Mouse (Mus musculus) E14TG2a.4 (cell line): ENCODE measurements around the gene Lamc2.

Source experiments
- H3K27me3 ChIP-seq: 2 replicates; pipeline ENCODE4 v1.6.1; 2014; ENCODE audit warnings: low read length, control low read depth; ENCODE audit not compliant: insufficient read depth
- H3K36me3 ChIP-seq: 2 replicates; pipeline ENCODE4 v1.6.1; 2014; ENCODE audit warnings: low read length, control low read depth; ENCODE audit not compliant: insufficient read depth
- H3K4me1 ChIP-seq: replicated peaks from 2 replicates; pipeline ENCODE4 v1.6.1; 2014; ENCODE audit warnings: low read depth, low read length, control low read depth
- H3K4me3 ChIP-seq: replicated peaks from 2 replicates; pipeline ENCODE4 v1.5.1; 2014; ENCODE audit warnings: mild to moderate bottlenecking, low read length
- H3K9me3 ChIP-seq: 2 replicates; pipeline ENCODE4 v1.6.1; 2014; ENCODE audit warnings: low read length, control low read depth
- CTCF ChIP-seq: conservative IDR thresholded peaks from 2 replicates; pipeline ENCODE4 v1.5.1; 2014; ENCODE audit warnings: low read length
- NANOG ChIP-seq: IDR thresholded peaks from 2 replicates; pipeline ENCODE4 v1.6.1; 2014; ENCODE audit warnings: borderline replicate concordance, low read length, mixed read lengths
- POU5F1 ChIP-seq: IDR thresholded peaks from 2 replicates; pipeline ENCODE4 v1.6.1; 2014; ENCODE audit warnings: low read length, borderline replicate concordance

Gene Lamc2

DNA sequence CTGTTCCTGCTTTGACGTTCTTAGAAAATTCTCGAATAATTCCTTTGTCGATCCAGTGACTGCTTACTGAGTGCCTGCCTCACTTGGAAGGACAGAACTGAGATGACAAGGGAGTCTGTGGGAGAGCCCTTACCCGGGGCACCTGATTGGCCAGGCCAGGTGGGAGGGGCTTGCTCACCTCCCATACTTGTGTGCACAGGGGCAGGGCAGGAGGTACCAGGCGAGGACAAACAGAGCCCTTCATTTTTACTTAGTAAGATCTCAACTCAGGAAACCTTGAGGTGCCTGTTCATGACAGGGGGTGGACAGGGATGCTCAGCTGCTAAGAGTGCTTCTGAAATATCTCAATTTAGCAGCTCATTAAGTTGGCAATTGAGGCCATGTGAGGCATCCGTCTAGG, 110.3 kb downstream of the Lamc2 start:
- TF ChIP-seq POU5F1 (no peak), CTCF (no peak), NANOG (no peak)
- Histone ChIP-seq H3K4me1 (peaks cover 36% of the 10 kb centered on the region), H3K4me3 (no peak overlapping the region), H3K36me3 (peaks cover 16% of the 10 kb centered on the region), H3K9me3 (peaks cover 22% of the 10 kb centered on the region), H3K27me3 (peaks cover 9% of the 10 kb centered on the region; the same call in 1 of the 2 replicates)

DNA sequence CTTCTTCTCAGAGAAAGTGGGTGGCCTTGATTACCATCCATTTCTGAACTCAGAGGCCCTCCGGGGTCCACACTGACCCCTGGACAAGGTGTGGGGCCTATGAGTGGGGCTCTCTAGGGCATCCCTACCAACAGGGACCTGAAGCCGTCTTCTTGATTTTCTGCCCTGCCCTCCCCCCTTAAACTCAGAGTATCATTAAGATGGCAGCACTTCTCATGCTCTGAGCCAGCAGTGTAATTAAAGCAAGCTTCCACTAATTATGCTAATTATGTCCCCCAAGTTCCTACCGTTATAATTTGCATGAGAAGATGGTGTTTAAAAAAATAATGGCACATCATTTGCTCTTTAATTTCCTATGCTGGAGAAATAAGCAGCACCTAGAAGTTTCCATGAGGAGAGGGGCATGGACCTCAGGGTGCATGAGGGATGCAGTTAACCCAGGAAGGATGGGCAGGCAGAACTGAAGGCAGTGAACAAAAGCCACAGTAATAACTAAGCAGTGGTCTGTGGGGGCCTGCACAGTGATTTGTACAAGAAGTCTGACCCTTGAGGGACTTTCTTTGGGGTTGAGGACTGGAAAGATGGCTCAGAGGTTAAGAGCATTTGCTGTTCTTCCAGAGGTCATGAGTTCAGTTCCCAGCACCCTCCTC, 111.0 kb downstream of the Lamc2 start:
- H3K4me1 ChIP-seq, result peaks cover 36% of the 10 kb centered on the region
- TF ChIP-seq NANOG, result no peak
- no peak for TF ChIP-seq POU5F1
- TF ChIP-seq CTCF, result no peak

DNA sequence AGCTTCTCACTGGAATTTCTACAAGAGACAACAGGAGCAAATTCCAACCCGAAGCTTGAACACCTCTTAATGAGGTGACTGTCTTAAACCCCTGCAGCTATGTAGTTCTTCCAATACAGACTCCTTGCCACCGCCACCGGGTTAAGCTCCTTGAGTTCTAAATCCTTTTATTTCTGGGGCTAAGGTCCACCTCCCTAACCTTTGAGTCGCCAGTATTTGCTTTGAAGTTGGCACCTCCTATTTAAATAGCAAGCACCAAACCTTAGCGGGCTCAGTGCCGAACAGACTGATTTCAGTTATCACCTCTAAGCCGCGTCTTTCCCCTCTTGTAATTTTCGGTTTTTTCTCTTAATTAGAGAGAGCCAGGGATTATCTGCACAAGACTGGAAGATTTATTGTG, 112.8 kb downstream of the Lamc2 start:
- Histone ChIP-seq H3K4me1 (peaks cover 36% of the 10 kb centered on the region), H3K4me3 (peak overlapping the region; percentile 15; the same call in 1 of the 2 replicates), H3K27me3 (peaks cover 9% of the 10 kb centered on the region; the same call in 1 of the 2 replicates), H3K9me3 (peaks cover 19% of the 10 kb centered on the region), H3K36me3 (peaks cover 16% of the 10 kb centered on the region)
- TF ChIP-seq POU5F1, result no peak
- TF ChIP-seq CTCF, result no peak
- no peak for TF ChIP-seq NANOG

More for the DNA sequence above, 111.0 kb downstream of the Lamc2 start:
- Histone ChIP-seq H3K4me3 (no peak overlapping the region), H3K9me3 (peaks cover 22% of the 10 kb centered on the region), H3K36me3 (peaks cover 16% of the 10 kb centered on the region), H3K27me3 (peaks cover 9% of the 10 kb centered on the region; the same call in 1 of the 2 replicates)
